ENCODE assay signal across 16 mouse cellular contexts in genomic region chr16:36051491-36051890, GRCm38 (mm10).
"Had no signal": no experiment of that assay in that cellular context is flagged by ENCODE, and none has a peak within 500 bp of the region (broad histone marks: within the 10 kb centered on the region; RNA-seq: fewer than 3 reads in every experiment).

No protein-coding gene starts in this region.

- H3K9me3 ChIP-seq: neural tube, embryonic 13.5 days; neural tube, embryonic 15.5 days; stomach, embryonic 15.5 days had no signal

- H3K4me1 ChIP-seq: neural tube, embryonic 13.5 days; neural tube, embryonic 15.5 days; stomach, embryonic 15.5 days had no signal

- DNase-seq: retina, postnatal 1 day; right cerebral cortex, adult 18-20 months; right cerebral cortex, postnatal 14 days; right cerebral cortex, postnatal 25 days; right cerebral cortex, postnatal 4 days; spleen, adult 18-20 months; thymus, adult 18-20 months; thymus, adult 2 months; thymus, postnatal 14 days; thymus, postnatal 25 days; thymus, postnatal 36 days; thymus, postnatal 4 days had no signal

- H3K27me3 ChIP-seq: neural tube, embryonic 13.5 days; neural tube, embryonic 15.5 days; stomach, embryonic 15.5 days had no signal

- H3K27ac ChIP-seq: neural tube, embryonic 13.5 days; neural tube, embryonic 15.5 days; stomach, embryonic 15.5 days; stomach, postnatal 0 days had no signal

- H3K4me3 ChIP-seq: neural tube, embryonic 13.5 days; neural tube, embryonic 15.5 days; stomach, embryonic 15.5 days had no signal
